Mouse (Mus musculus) stomach, embryonic 14.5 days (tissue): Measurements from ENCODE around the gene Ubtf. TPM values are rescaled to one million over a fixed set of nuclear protein-coding genes. Genes with fewer than 3 reads are reported as not detected.

Source experiments
- ATAC-seq: fragments of 200-750 bp; cut with Nextera tagmentation; 2 replicates; pipeline ENCODE4 v1.8.0; 2017; ENCODE audit warnings: low read depth, moderate TSS enrichment; ENCODE audit not compliant: insufficient number of reproducible peaks, insufficient read depth, low FRiP score
- H3K27ac ChIP-seq: fragments of 300-500 bp; sonication (generic); 2 replicates; pipeline ENCODE4 v1.5.1; 2014; ENCODE audit warnings: mild to moderate bottlenecking, low read length, moderate library complexity, mixed read lengths
- H3K27me3 ChIP-seq: fragments of 300-500 bp; sonication (generic); 2 replicates; pipeline ENCODE4 v1.6.1; 2014; ENCODE audit warnings: low read length, control low read depth, mixed read lengths; ENCODE audit not compliant: control insufficient read depth, insufficient read depth
- H3K36me3 ChIP-seq: fragments of 300-500 bp; sonication (generic); 2 replicates; pipeline ENCODE4 v1.6.1; 2014; ENCODE audit warnings: mild to moderate bottlenecking, control low read depth, low read length, moderate library complexity, mixed read lengths; ENCODE audit not compliant: control insufficient read depth, insufficient read depth
- H3K4me1 ChIP-seq: fragments of 300-500 bp; sonication (generic); 2 replicates; pipeline ENCODE4 v1.6.1; 2014; ENCODE audit warnings: low read length, control low read depth, mixed read lengths; ENCODE audit not compliant: control insufficient read depth, insufficient read depth
- H3K4me2 ChIP-seq: fragments of 300-500 bp; sonication (generic); replicated peaks from 2 replicates; pipeline ENCODE4 v1.6.1; 2014; ENCODE audit warnings: low read depth, low read length, control low read depth
- H3K4me3 ChIP-seq: fragments of 300-500 bp; sonication (generic); 2 replicates; pipeline ENCODE4 v1.5.1; 2014; ENCODE audit warnings: low read depth, low read length, control low read depth
- H3K9ac ChIP-seq: fragments of 300-500 bp; sonication (generic); replicated peaks from 2 replicates; pipeline ENCODE4 v1.6.1; 2014; ENCODE audit warnings: low read depth, mild to moderate bottlenecking, control low read depth, low read length, moderate library complexity, mixed read lengths
- H3K9me3 ChIP-seq: fragments of 300-500 bp; sonication (generic); 2 replicates; pipeline ENCODE4 v1.6.1; 2016; ENCODE audit warnings: low read depth, low read length, control low read depth; ENCODE audit not compliant: control insufficient read depth
- WGBS: fragments of 180-500 bp; shearing (Covaris S2); extraction: QIAGEN DNeasy Blood & Tissue Kit; methylation state at CpG from one replicate; pipeline ENCODE4 v1.1.7; 2014; 5-methylcytosine and 5-hydroxymethylcytosine counted together
- polyA plus RNA-seq: library from polyadenylated mRNA; unstranded; fragments of >200 nt; fragmentation: Nextera tagmentation; extraction: Ambion mirVana; gene quantifications from 2 replicates; pipeline ENCODE4 v1.2.1, GENCODE M21; 2014

The Ubtf gene
- polyA plus RNA-seq, 1 experiment from 2014 or later: 77.3 TPM

DNA sequence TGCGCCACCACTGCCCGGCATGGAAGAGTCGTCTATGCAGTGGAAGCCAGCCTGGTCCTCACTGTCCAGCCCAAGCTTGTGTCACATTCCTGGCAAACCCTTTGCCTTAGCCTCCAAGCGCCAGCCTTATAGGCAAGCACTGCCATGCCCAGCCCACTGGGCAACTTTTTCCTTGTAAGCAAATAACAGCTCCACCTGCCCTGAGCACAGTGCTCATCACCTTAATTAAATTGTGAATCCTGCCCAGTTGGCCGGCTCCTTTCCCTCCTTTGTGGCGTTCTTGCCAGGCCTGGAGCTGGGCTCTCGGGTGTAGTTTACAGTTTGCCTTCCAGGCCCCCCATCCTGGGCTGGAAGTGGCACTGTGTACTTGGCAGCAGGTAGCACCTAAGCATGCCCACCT lies 56.3 kb downstream of the Ubtf start:
- Histone ChIP-seq H3K4me1 (no peaks in the 10 kb centered on the region; the same call in 1 of the 2 replicates), H3K27me3 (no peaks in the 10 kb centered on the region), H3K9me3 (no peaks in the 10 kb centered on the region), H3K4me2 (no peak overlapping the region), H3K9ac (no peak overlapping the region), H3K27ac (no peak overlapping the region), H3K4me3 (no peak overlapping the region), H3K36me3 (peaks cover 12% of the 10 kb centered on the region)
- ATAC-seq: no peak
- WGBS: 89% methylated on average over 7 of the region's 7 CpGs

DNA sequence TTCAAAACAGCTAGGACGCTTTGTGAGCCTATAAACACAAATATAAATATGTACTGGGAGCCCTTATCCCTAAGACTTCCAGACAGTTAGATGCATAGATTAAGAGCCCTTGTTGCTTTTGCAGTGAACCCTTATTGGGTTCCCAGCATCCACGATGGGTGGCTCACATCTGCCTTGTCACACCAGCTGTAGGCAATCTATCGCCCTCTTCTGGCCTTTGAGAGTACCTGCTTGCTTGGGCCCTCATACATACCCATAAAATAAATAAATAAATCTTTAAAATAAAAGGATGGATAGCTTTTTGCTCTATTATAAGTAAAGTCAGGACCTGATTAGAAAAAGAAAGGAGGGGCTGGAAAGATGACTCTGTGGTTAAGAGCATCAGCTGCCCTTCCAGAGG lies 61.0 kb downstream of the Ubtf start:
- WGBS: 84% methylated on average over 3 of the region's 3 CpGs
- Histone ChIP-seq H3K27me3 (no peaks in the 10 kb centered on the region), H3K9ac (no peak overlapping the region), H3K4me2 (no peak overlapping the region), H3K9me3 (no peaks in the 10 kb centered on the region), H3K27ac (no peak overlapping the region), H3K36me3 (peaks cover 27% of the 10 kb centered on the region), H3K4me3 (no peak overlapping the region), H3K4me1 (no peaks in the 10 kb centered on the region)
- ATAC-seq: no peak

GRCm38 (mm10) chr11:102258095-102258494 lies 61.4 kb downstream of the Ubtf start:
- Histone ChIP-seq H3K27ac (no peak overlapping the region), H3K36me3 (peaks cover 27% of the 10 kb centered on the region), H3K4me1 (no peaks in the 10 kb centered on the region), H3K4me2 (no peak overlapping the region), H3K27me3 (no peaks in the 10 kb centered on the region), H3K4me3 (no peak overlapping the region), H3K9me3 (no peaks in the 10 kb centered on the region), H3K9ac (no peak overlapping the region)
- 77% methylated on average over 6 of the region's 6 CpGs for WGBS
- no peak for ATAC-seq

DNA sequence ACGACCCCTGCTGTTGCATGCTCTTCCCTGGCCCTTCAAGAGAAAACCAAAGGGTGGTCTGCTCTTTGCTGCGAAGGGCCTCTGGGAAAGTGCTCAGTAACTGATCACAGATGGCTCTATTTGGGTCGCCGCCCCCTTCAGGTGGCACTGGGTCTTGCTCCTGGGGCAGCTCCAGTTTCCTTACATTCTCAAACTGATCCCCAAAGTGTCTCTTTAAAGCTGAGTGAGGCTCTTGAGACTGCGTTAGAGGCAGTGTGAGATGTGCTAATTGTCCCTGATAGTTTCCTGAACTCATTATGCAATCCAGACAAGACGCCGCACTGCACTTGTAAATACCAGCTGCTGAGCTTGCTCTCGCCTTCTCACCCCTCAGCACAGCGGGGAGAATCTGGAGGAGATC lies 62.0 kb downstream of the Ubtf start:
- ATAC-seq: no peak
- Histone ChIP-seq H3K36me3 (peaks cover 25% of the 10 kb centered on the region), H3K27ac (no peak overlapping the region), H3K9me3 (no peaks in the 10 kb centered on the region), H3K27me3 (no peaks in the 10 kb centered on the region), H3K4me1 (no peaks in the 10 kb centered on the region), H3K4me3 (no peak overlapping the region), H3K9ac (no peak overlapping the region), H3K4me2 (no peak overlapping the region)
- WGBS: 50% methylated on average over 9 of the region's 9 CpGs

Other genes starting within 250 kb of the Ubtf start
- 8.4 and 8.5 TPM in 2 replicates for gene Mpp2, start 231.2 kb downstream of the Ubtf start, polyA plus RNA-seq
- gene Ppy, start 218.4 kb downstream of the Ubtf start, polyA plus RNA-seq: not detected in 2 replicates
- gene Pyy, start 211.9 kb downstream of the Ubtf start, polyA plus RNA-seq: 5.2 and 11.2 TPM in 2 replicates
- gene Nags, start 174.2 kb downstream of the Ubtf start, polyA plus RNA-seq: not detected in 2 replicates
- 23.0 and 24.8 TPM in 2 replicates for gene Tmem101, start 163.3 kb downstream of the Ubtf start, polyA plus RNA-seq
- 88.2 and 88.5 TPM in 2 replicates for gene Lsm12, start 134.4 kb downstream of the Ubtf start, polyA plus RNA-seq
- 34.4 and 36.6 TPM in 2 replicates for gene G6pc3, start 130.1 kb downstream of the Ubtf start, polyA plus RNA-seq
- gene Hdac5, start 89.6 kb downstream of the Ubtf start, polyA plus RNA-seq: 41.5 and 46.4 TPM in 2 replicates
- 11.4 and 11.8 TPM in 2 replicates for gene BC030867, start 70.9 kb downstream of the Ubtf start, polyA plus RNA-seq
- gene Asb16, start 51.0 kb downstream of the Ubtf start, polyA plus RNA-seq: not detected in 2 replicates
- 53.0 and 55.0 TPM in 2 replicates for gene Tmub2, start 34.8 kb downstream of the Ubtf start, polyA plus RNA-seq
- 18.7 and 19.0 TPM in 2 replicates for gene Atxn7l3, start 23.1 kb downstream of the Ubtf start, polyA plus RNA-seq
- gene Slc4a1, start 46.5 kb upstream of the Ubtf start, polyA plus RNA-seq: 4.2 and 4.6 TPM in 2 replicates
- 7.9 and 9.7 TPM in 2 replicates for gene Rundc3a, start 73.7 kb upstream of the Ubtf start, polyA plus RNA-seq
- 215 and 216 TPM in 2 replicates for gene Slc25a39, start 88.2 kb upstream of the Ubtf start, polyA plus RNA-seq
- 112 and 122 TPM in 2 replicates for gene Grn, start 110.6 kb upstream of the Ubtf start, polyA plus RNA-seq
- 7.1 and 8.0 TPM in 2 replicates for gene Fam171a2, start 127.9 kb upstream of the Ubtf start, polyA plus RNA-seq
- gene Itga2b, start 150.4 kb upstream of the Ubtf start, polyA plus RNA-seq: 6.4 and 7.5 TPM in 2 replicates
- gene Gpatch8, start 236.7 kb upstream of the Ubtf start, polyA plus RNA-seq: 55.4 and 64.7 TPM in 2 replicates